Mouse (Mus musculus): ENCODE data around the gene Isg20l2. TPM values are rescaled to one million over a fixed set of nuclear protein-coding genes. Genes with fewer than 3 reads are reported as not detected.

The Isg20l2 gene
- polyA plus RNA-seq, 1 experiment from 2014 or later, result 63.0 TPM

DNA sequence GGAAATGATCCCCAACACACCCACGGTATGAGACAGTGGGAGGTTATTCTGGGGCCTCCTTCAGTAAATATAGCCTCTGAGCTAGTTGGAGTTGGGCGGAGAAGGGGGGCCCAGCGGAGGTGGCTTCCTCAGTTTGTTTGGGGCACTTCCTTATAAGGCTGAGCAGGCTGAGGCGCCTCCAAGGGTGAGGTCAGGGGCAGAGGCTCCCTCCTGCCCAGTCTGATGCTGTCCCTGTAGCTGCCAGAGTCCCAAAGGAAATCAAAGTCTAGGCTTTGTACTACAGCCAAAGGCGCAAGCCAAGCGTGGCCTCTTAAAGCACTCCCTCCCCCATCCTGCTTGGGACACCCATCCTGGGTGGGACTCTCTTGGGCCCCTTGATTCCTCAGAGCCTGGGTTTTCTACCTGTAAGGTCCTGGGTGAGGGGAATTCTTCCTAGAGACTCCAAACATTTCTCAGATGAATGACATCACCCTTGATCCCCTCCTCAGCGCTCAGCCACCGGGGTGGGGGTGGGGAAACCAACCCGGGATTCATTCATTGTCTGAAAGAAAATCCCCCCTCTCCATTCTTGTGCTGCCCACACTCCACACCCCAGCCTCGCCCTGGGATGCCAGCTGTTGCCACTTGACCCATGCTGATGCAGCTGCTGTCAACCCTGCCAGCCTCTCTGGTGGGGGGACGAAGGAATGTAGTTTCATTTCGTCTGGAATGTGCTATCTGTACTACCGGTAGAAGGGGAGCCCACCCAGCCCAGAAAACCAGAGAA, 52.9 kb downstream of the Isg20l2 start:
- no peaks in the 10 kb centered on the region for H3K36me3 ChIP-seq
- ATAC-seq (ENCODE audit: borderline replicate concordance, extremely low read depth, low FRiP score, low TSS enrichment), result peak; percentile 83
- peak overlapping the region; percentile 38 for H3K9ac ChIP-seq
- WGBS, result under 1% methylated on average over 13 of the region's 13 CpGs
- no peaks in the 10 kb centered on the region for H3K27me3 ChIP-seq
- no peaks in the 10 kb centered on the region for H3K9me3 ChIP-seq
- H3K4me3 ChIP-seq, result peak overlapping the region; percentile 12; the same call in 1 of the 2 replicates
- peak overlapping the region; percentile 98 for H3K27ac ChIP-seq
- peak overlapping the region; percentile 52 for H3K4me2 ChIP-seq
- peaks cover 74% of the 10 kb centered on the region for H3K4me1 ChIP-seq

DNA sequence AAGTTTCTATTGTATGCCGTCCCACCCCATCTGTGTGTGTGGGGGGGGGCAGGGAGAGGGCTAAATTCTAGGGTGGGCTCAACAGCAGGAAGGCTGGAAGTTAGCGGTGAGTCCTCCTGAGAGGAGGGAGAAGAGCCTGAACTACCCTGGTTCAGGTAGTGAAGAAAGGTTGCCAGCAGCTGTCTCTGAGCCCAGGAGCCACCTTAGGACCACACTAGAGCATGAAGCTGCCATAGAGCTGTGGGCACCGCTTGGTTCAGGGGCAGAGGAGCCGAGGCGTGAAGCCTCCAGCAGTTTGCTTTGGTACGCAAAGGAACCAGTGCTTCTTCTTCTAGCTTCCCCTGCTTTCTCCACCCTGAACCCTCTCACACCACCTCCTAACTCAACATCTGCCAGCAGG, 53.5 kb downstream of the Isg20l2 start:
- 0 out of 2 replicates have a peak overlapping the region, but pooled peaks have one; percentile 12 for H3K4me3 ChIP-seq
- H3K4me2 ChIP-seq, result peak overlapping the region; percentile 52
- WGBS, result 30% methylated on average over 6 of the region's 6 CpGs
- peaks cover 2% of the 10 kb centered on the region; the same call in 1 of the 2 replicates for H3K27me3 ChIP-seq
- H3K27ac ChIP-seq, result peak overlapping the region; percentile 98
- peak overlapping the region; percentile 8; the same call in 1 of the 2 replicates for H3K9ac ChIP-seq
- H3K9me3 ChIP-seq, result no peaks in the 10 kb centered on the region
- no peaks in the 10 kb centered on the region for H3K36me3 ChIP-seq
- no peak for ATAC-seq (ENCODE audit: borderline replicate concordance, extremely low read depth, low FRiP score, low TSS enrichment)
- H3K4me1 ChIP-seq, result peaks cover 78% of the 10 kb centered on the region

DNA sequence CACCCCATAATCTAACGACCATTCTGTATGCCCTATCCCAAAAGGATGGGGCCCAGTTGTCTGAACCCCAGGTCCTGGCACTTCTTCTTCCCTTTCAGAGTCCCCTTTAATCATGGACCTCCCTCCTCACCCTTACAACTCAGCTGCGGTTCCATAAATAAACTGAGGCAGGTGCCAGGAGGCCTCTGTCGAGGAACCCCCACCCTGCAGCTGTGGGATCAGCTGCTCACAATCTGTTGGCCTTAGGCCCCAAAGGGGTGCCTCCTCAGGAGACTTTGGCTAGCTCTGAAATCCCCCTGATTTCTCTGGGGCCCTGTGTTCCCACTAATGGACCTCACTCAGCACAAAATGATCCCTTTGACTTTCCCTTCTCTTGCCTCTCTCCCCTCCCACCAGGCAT, 54.0 kb downstream of the Isg20l2 start:
- Histone ChIP-seq H3K4me3 (no peak overlapping the region), H3K4me1 (peaks cover 78% of the 10 kb centered on the region), H3K27ac (peak overlapping the region; percentile 98), H3K9me3 (no peaks in the 10 kb centered on the region), H3K36me3 (no peaks in the 10 kb centered on the region), H3K27me3 (peaks cover 6% of the 10 kb centered on the region; the same call in 1 of the 2 replicates), H3K4me2 (0 out of 2 replicates have a peak overlapping the region, but pooled peaks have one; percentile 52), H3K9ac (no peak overlapping the region)
- WGBS, result 32% methylated on average over 3 of the region's 3 CpGs
- no peak for ATAC-seq (ENCODE audit: borderline replicate concordance, extremely low read depth, low FRiP score, low TSS enrichment)

DNA sequence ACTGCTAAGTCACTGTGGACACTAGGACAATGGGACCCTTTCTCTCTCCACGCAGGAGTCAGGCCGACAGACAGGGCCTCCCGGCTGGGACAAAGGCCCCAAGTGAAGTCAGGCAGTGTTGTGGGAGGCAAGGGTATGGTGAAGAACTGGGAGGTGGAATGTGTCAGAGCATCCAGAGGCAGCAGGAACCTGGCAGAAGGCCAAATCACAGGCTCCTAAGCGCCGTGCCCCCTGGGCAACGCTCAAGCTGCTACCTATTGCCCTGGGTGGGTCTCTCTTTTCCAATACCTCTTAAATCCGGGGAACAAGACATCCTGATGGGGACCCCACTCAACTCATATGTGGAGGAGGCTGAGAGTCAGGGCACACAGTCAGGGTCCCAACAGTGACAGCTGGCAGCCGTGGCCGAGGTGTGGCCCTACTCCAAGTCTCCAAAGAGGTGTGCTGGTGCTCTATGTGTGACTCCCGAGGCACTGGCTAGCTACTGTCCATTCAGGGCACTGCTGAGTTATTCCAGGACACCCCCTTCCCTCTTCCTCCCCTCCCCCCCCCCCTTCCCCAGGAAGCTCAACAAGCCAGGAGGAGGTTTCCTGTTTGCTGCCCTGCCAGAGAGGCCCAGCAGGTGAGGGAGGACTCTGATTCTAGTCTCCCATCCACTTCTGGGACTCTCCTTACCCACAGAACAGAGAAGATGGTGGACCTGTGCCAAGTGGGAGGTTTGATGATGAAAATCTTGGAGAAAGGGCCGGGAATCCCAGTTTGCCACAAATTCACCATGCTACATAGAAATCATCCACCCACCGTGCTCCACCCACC, 55.6 kb downstream of the Isg20l2 start:
- peak overlapping the region; percentile 14; the same call in 1 of the 2 replicates for H3K4me2 ChIP-seq
- 0 out of 2 replicates have a peak overlapping the region, but pooled peaks have one; percentile 0 for H3K9ac ChIP-seq
- H3K27me3 ChIP-seq, result peaks cover 21% of the 10 kb centered on the region; the same call in 1 of the 2 replicates
- H3K36me3 ChIP-seq, result no peaks in the 10 kb centered on the region
- H3K9me3 ChIP-seq, result no peaks in the 10 kb centered on the region
- H3K27ac ChIP-seq, result peak overlapping the region; percentile 39
- WGBS, result 18% methylated on average over 12 of the region's 12 CpGs
- no peak overlapping the region for H3K4me3 ChIP-seq
- peaks cover 75% of the 10 kb centered on the region for H3K4me1 ChIP-seq
- no peak for ATAC-seq (ENCODE audit: borderline replicate concordance, extremely low read depth, low FRiP score, low TSS enrichment)

DNA sequence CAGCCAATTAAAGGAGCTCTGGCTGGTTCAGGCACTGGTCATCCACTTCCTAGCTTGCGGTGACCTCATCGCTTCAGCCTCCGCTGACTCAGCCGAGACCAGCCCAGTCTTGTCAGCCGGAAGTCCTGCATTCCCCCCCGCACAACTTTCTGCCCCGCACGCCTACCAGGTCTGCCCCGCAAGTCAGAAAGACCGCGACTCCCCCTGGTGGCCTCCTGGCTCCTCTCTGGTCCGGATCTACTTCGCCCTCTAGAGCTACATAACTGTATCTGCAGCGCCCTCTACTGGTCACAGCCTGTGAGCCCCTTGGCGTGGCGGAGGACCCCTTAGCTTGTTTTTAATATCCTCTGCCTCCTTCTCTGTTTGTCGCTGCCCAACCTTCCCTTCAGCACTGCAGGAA, 56.8 kb downstream of the Isg20l2 start:
- Histone ChIP-seq H3K4me2 (peak overlapping the region; percentile 63), H3K4me1 (peaks cover 63% of the 10 kb centered on the region), H3K9me3 (no peaks in the 10 kb centered on the region), H3K9ac (peak overlapping the region; percentile 27; the same call in 1 of the 2 replicates), H3K36me3 (no peaks in the 10 kb centered on the region), H3K27me3 (peaks cover 32% of the 10 kb centered on the region), H3K27ac (peak overlapping the region; percentile 39; the same call in 1 of the 2 replicates), H3K4me3 (peak overlapping the region; percentile 29)
- peak; percentile 64 for ATAC-seq (ENCODE audit: borderline replicate concordance, extremely low read depth, low FRiP score, low TSS enrichment)
- under 1% methylated on average over 17 of the region's 17 CpGs for WGBS

DNA sequence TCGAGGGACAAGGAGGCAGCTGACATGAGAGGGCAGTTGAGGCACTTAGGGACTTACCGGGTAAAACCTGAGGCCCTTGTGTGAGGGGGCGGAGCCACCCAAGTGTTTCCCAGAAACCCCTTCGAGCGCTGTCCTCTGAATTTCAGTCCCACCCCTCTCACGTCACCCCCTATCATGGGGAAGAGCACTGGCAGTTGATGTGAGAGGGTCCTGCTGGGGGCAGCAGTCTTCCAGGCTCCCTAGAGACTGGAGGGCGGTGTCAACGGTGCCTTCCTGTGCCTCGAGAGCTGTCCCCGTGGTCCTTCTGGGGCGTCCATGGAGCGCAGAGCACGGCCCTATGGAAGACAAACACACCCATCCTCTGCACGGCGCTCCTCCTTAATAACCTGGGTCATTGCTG, 57.5 kb downstream of the Isg20l2 start:
- Histone ChIP-seq H3K9me3 (no peaks in the 10 kb centered on the region), H3K9ac (0 out of 2 replicates have a peak overlapping the region, but pooled peaks have one; percentile 2), H3K36me3 (no peaks in the 10 kb centered on the region), H3K4me1 (peaks cover 56% of the 10 kb centered on the region), H3K27me3 (peaks cover 40% of the 10 kb centered on the region), H3K27ac (no peak overlapping the region), H3K4me3 (peak overlapping the region; percentile 29), H3K4me2 (peak overlapping the region; percentile 63)
- ATAC-seq (ENCODE audit: borderline replicate concordance, extremely low read depth, low FRiP score, low TSS enrichment), result peak; percentile 33
- under 1% methylated on average over 15 of the region's 15 CpGs for WGBS

DNA sequence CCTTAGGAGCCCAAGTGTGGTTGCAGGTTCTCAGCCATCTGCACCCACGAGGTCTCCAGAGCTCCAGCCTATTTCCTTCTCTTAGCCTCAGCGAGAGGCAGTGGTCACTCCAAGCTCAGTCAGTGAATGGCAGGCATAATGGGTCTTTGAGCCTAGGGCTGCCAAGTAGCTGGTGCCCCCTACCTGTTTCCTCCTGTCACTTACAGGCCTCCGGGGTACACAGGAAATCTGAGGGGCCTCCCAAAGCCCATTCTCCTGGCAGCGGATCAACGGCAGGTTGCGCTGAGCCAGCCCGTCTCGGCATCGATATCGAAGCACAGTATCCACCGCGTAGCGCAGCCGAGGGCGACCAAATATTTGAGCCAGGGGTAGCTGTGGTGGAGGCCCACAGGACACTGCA, 58.0 kb downstream of the Isg20l2 start:
- no peak for ATAC-seq (ENCODE audit: borderline replicate concordance, extremely low read depth, low FRiP score, low TSS enrichment)
- 4% methylated on average over 15 of the region's 15 CpGs for WGBS
- Histone ChIP-seq H3K4me2 (peak overlapping the region; percentile 63), H3K4me3 (peak overlapping the region; percentile 29), H3K36me3 (no peaks in the 10 kb centered on the region), H3K9me3 (no peaks in the 10 kb centered on the region), H3K4me1 (peaks cover 51% of the 10 kb centered on the region), H3K9ac (0 out of 2 replicates have a peak overlapping the region, but pooled peaks have one; percentile 2), H3K27ac (no peak overlapping the region), H3K27me3 (peaks cover 43% of the 10 kb centered on the region)

DNA sequence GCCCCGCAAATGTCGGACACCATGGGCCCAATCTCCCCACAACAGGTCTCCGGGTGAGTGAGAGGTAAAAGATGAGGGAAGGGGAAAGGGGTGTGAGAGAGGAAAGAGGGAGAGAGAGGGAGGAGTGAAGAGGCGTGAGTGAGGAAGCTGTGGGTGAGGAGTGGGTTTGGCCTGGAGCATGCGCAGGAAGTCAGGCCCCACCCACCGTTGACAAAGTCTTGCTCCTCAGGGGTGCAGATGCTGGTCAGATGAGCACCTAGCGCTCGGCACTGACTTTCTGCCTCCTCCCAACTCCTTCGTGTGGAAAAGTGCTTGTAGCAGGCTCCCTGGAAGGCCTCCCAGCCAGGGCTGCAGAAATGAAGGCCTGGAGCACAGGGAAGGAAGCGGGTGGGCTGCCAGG, 59.8 kb downstream of the Isg20l2 start:
- 22% methylated on average over 10 of the region's 10 CpGs for WGBS
- Histone ChIP-seq H3K4me1 (peaks cover 33% of the 10 kb centered on the region), H3K4me3 (no peak overlapping the region), H3K9me3 (no peaks in the 10 kb centered on the region), H3K4me2 (no peak overlapping the region), H3K27ac (no peak overlapping the region), H3K9ac (no peak overlapping the region), H3K36me3 (no peaks in the 10 kb centered on the region), H3K27me3 (peaks cover 61% of the 10 kb centered on the region)
- no peak for ATAC-seq (ENCODE audit: borderline replicate concordance, extremely low read depth, low FRiP score, low TSS enrichment)

Other genes starting within 250 kb of the Isg20l2 start
- gene Lrrc71, start 181.7 kb upstream of the Isg20l2 start, polyA plus RNA-seq (2015; fragmentation: Nextera tagmentation; extraction: Ambion mirVana), result 1.3 and 1.6 TPM in 2 replicates
- 1.2 and 2.5 TPM in 2 replicates for gene Ntrk1, start 135.2 kb upstream of the Isg20l2 start, polyA plus RNA-seq (2015; fragmentation: Nextera tagmentation; extraction: Ambion mirVana)
- 0.09 and 0.16 TPM in 2 replicates for gene Insrr, start 133.4 kb upstream of the Isg20l2 start, polyA plus RNA-seq (2015; fragmentation: Nextera tagmentation; extraction: Ambion mirVana)
- gene Pear1, start 106.0 kb upstream of the Isg20l2 start, polyA plus RNA-seq (2015; fragmentation: Nextera tagmentation; extraction: Ambion mirVana), result 29.4 and 32.4 TPM in 2 replicates
- 0.42 and 1.0 TPM in 2 replicates for gene Sh2d2a, start 83.6 kb upstream of the Isg20l2 start, polyA plus RNA-seq (2015; fragmentation: Nextera tagmentation; extraction: Ambion mirVana)
- gene Prcc, start 44.7 kb upstream of the Isg20l2 start, polyA plus RNA-seq (2015; fragmentation: Nextera tagmentation; extraction: Ambion mirVana), result 12.1 and 12.3 TPM in 2 replicates
- 258 and 260 TPM in 2 replicates for gene Hdgf, start 24.0 kb upstream of the Isg20l2 start, polyA plus RNA-seq (2015; fragmentation: Nextera tagmentation; extraction: Ambion mirVana)
- gene Mrpl24, start 10.8 kb upstream of the Isg20l2 start, polyA plus RNA-seq (2015; fragmentation: Nextera tagmentation; extraction: Ambion mirVana), result 70.5 and 70.9 TPM in 2 replicates
- gene Rrnad1, start 403 bp downstream of the Isg20l2 start, polyA plus RNA-seq (2015; fragmentation: Nextera tagmentation; extraction: Ambion mirVana), result 18.3 and 18.5 TPM in 2 replicates
- 8.1 and 10.4 TPM in 2 replicates for gene Crabp2, start 18.4 kb downstream of the Isg20l2 start, polyA plus RNA-seq (2015; fragmentation: Nextera tagmentation; extraction: Ambion mirVana)
- gene Nes, start 40.8 kb downstream of the Isg20l2 start, polyA plus RNA-seq (2015; fragmentation: Nextera tagmentation; extraction: Ambion mirVana), result 30.1 and 32.4 TPM in 2 replicates
- gene Bcan, start 69.9 kb downstream of the Isg20l2 start, polyA plus RNA-seq (2015; fragmentation: Nextera tagmentation; extraction: Ambion mirVana), result 0.07 and 0.18 TPM in 2 replicates
- gene Hapln2, start 97.3 kb downstream of the Isg20l2 start, polyA plus RNA-seq (2015; fragmentation: Nextera tagmentation; extraction: Ambion mirVana), result 0.07 and 0.23 TPM in 2 replicates
- 30.6 and 31.6 TPM in 2 replicates for gene Gpatch4, start 112.8 kb downstream of the Isg20l2 start, polyA plus RNA-seq (2015; fragmentation: Nextera tagmentation; extraction: Ambion mirVana)
- gene Naxe, start 128.2 kb downstream of the Isg20l2 start, polyA plus RNA-seq (2015; fragmentation: Nextera tagmentation; extraction: Ambion mirVana), result 199 and 215 TPM in 2 replicates
- not detected in 2 replicates for gene Ttc24, start 148.0 kb downstream of the Isg20l2 start, polyA plus RNA-seq (2015; fragmentation: Nextera tagmentation; extraction: Ambion mirVana)
- 25.2 and 26.6 TPM in 2 replicates for gene Iqgap3, start 151.7 kb downstream of the Isg20l2 start, polyA plus RNA-seq (2015; fragmentation: Nextera tagmentation; extraction: Ambion mirVana)
- gene Mef2d, start 212.1 kb downstream of the Isg20l2 start, polyA plus RNA-seq (2015; fragmentation: Nextera tagmentation; extraction: Ambion mirVana), result 16.7 and 20.4 TPM in 2 replicates